Mouse (Mus musculus): ENCODE measurements at regions not wholly inside any gene's neighbourhood (a gene's known extent, or its start where the extent isn't known, plus 50 kb on each side); places are given as distances from the start of the nearest gene placed in this dataset.

DNA sequence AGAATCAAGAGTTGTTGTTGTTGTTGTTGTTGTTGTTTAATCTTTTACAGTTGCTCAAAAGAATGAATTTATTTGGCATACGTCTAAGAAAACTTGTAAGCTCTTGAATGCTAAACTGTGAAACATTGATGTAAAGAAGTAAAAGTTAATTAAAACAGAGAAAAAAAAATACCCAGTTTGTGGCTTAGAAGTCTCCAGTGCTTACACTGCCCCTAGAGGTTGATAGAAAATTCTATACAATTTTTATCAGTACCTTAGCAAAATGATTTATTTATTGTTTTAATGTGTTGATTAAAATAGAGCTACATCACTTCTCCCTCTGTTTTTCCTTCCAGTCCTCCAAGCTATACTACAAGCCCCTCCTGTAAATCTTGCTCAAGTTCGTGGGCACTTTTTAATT lies 165.8 kb upstream of the Bank1 start:
- TF ChIP-seq CTCF (IDR thresholded peaks at IDR 0.05; ENCODE audit: borderline replicate concordance, insufficient read depth, low read depth, low read length) (no peak), POLR2A (IDR thresholded peaks at IDR 0.05; ENCODE audit: borderline replicate concordance, insufficient read depth, low read length) (no peak)
